ENCODE assay signal across 14 mouse cellular contexts in genomic region chr13:105047377-105047776, GRCm38 (mm10). TPM values are rescaled to one million over a fixed set of nuclear protein-coding genes. Genes with fewer than 3 reads are reported as not detected.
DNase-seq lines count a peak whose midpoint lies in the region; ATAC-seq lines count a peak whose summit lies in the region.
"Had no signal": no experiment of that assay in that cellular context is flagged by ENCODE, and none has a peak within 500 bp of the region (broad histone marks: within the 10 kb centered on the region; RNA-seq: fewer than 3 reads in every experiment).

No protein-coding gene starts in this region.

- peak overlapping the region; percentile 30 for H3K4me3 ChIP-seq in heart, embryonic 16.5 days (ENCODE audit: low read length)
- peak overlapping the region; percentile 8; the same call in 1 of the 2 replicates for H3K4me3 ChIP-seq in macrophage (ENCODE audit: inconsistent target)
- H3K4me3 ChIP-seq in limb, embryonic 10.5 days: no peak overlapping the region
- H3K4me3 ChIP-seq: erythroblast, embryonic 14.5 days had no signal

- no peaks in the 10 kb centered on the region for H3K79me2 ChIP-seq in macrophage (ENCODE audit: inconsistent target)

- H3K27me3 ChIP-seq in heart, embryonic 16.5 days (ENCODE audit: control insufficient read depth, insufficient read depth, low read length): no peaks in the 10 kb centered on the region
- H3K27me3 ChIP-seq in limb, embryonic 10.5 days (ENCODE audit: low read depth, poor library complexity, severe bottlenecking): peaks cover 7% of the 10 kb centered on the region

- H3K9ac ChIP-seq in heart, embryonic 16.5 days (ENCODE audit: low read length): peak overlapping the region; percentile 54; the same call in 1 of the 2 replicates

- H3K9me3 ChIP-seq in heart, embryonic 16.5 days (replicated peaks; ENCODE audit: control insufficient read depth, low read length): no peaks in the 10 kb centered on the region
- no peaks in the 10 kb centered on the region for H3K9me3 ChIP-seq in limb, embryonic 10.5 days (replicated peaks)

- peaks cover 9% of the 10 kb centered on the region for H3K4me1 ChIP-seq in heart, embryonic 16.5 days (ENCODE audit: control insufficient read depth, insufficient read depth, low read length)
- H3K4me1 ChIP-seq in limb, embryonic 10.5 days: no peaks in the 10 kb centered on the region

- WGBS in heart, embryonic 16.5 days: 46% methylated on average over 9 of the region's 9 CpGs
- 10% methylated on average over 9 of the region's 9 CpGs for WGBS in macrophage (ENCODE audit: missing documents)
- WGBS in limb, embryonic 10.5 days: 71% methylated on average over 9 of the region's 9 CpGs

- DNase-seq in cerebellum, adult 11 months: no peak
- no peak for DNase-seq in heart, adult 18-20 months
- DNase-seq in cerebellum, adult 9-11 months: peak; percentile 48
- DNase-seq in limb, embryonic 10.5 days (ENCODE audit: low spot score): no peak
- DNase-seq in Muller cell, postnatal 12 days (ENCODE audit: inconsistent ontology term): no peak

- ATAC-seq in cerebellum, adult (ENCODE audit: insufficient number of reproducible peaks, low FRiP score, low TSS enrichment): peak; percentile 67
- ATAC-seq in heart, embryonic 16.5 days (replicated peaks; ENCODE audit: extremely low read depth, insufficient read depth, low FRiP score): no peak
- ATAC-seq: hindbrain, embryonic 16.5 days; Patski had no signal

- H3K27ac ChIP-seq in heart, embryonic 16.5 days (ENCODE audit: low read length): 0 out of 2 replicates have a peak overlapping the region, but pooled peaks have one; percentile 20
- H3K27ac ChIP-seq in macrophage: no peak overlapping the region
- no peak overlapping the region for H3K27ac ChIP-seq in limb, embryonic 10.5 days

- H3K4me2 ChIP-seq in heart, embryonic 16.5 days (ENCODE audit: low read depth, low read length): peak overlapping the region; percentile 46
- H3K4me2 ChIP-seq: midbrain, embryonic 11.5 days had no signal

- no peaks in the 10 kb centered on the region for H3K36me3 ChIP-seq in heart, embryonic 16.5 days (ENCODE audit: control insufficient read depth, insufficient read depth)
- no peaks in the 10 kb centered on the region for H3K36me3 ChIP-seq in macrophage (ENCODE audit: inconsistent target)
- no peaks in the 10 kb centered on the region for H3K36me3 ChIP-seq in limb, embryonic 10.5 days

RNA-seq across cellular contexts. Expression of gene Rgs7bp, which starts 7.4 kb away (rescaled TPM):
- 2.8 and 3.0 TPM in 2 replicates for polyA plus RNA-seq in heart, embryonic 16.5 days (2015; fragmentation: Nextera tagmentation; extraction: Ambion mirVana)
- 1 to 10 TPM; 6.1 to 7.0 TPM for total RNA-seq in heart, adult 18-20 months (2021)
- total RNA-seq in macrophage (2018; cell fraction: chromatin; rRNA removed): under 1 TPM in 8 of 26 experiments, not detected in 18; 0.08 to 0.22 (median 0.13) TPM
- under 1 TPM; 0.03 to 0.27 (median 0.13) TPM for total RNA-seq in macrophage (2018; cell fraction: cytosol; rRNA removed)
- 1 to 10 TPM in 1 of 26 experiments, under 1 TPM in 19, not detected in 6; 0.05 to 2.3 (median 0.11) TPM for total RNA-seq in macrophage (2018; cell fraction: nucleus; rRNA removed)
- polyA plus RNA-seq in macrophage (2018): 0.07 to 1.2 TPM (median 0.16 TPM) in 3 replicates
- 0.21 and 0.24 TPM in 2 replicates for polyA plus RNA-seq in limb, embryonic 10.5 days (2016; fragmentation: Nextera tagmentation; extraction: Ambion mirVana)
- total RNA-seq: neutrophil, adult 5-6 weeks had no signal
- polyA plus RNA-seq: erythroblast, embryonic 14.5 days; Patski had no signal

RNA-seq across cellular contexts. Expression of gene 4933425L06Rik, which starts 34.5 kb away (rescaled TPM):
- polyA plus RNA-seq in heart, embryonic 16.5 days (2015; fragmentation: Nextera tagmentation; extraction: Ambion mirVana): not detected in 2 replicates
- total RNA-seq in heart, adult 18-20 months (2021): not detected
- not detected for total RNA-seq in macrophage (2018; cell fraction: chromatin; rRNA removed)
- not detected for total RNA-seq in macrophage (2018; cell fraction: cytosol; rRNA removed)
- total RNA-seq in macrophage (2018; cell fraction: nucleus; rRNA removed): not detected
- not detected in 3 replicates for polyA plus RNA-seq in macrophage (2018)
- not detected in 2 replicates for polyA plus RNA-seq in limb, embryonic 10.5 days (2016; fragmentation: Nextera tagmentation; extraction: Ambion mirVana)
- total RNA-seq: left cerebral cortex, adult 8-10 months; neutrophil, adult 5-6 weeks had no signal
- polyA plus RNA-seq: erythroblast, embryonic 14.5 days; midbrain, embryonic 11.5 days; Patski had no signal
